Mouse (Mus musculus): Measurements from ENCODE around the gene Ccdc57. TPM values are rescaled to one million over a fixed set of nuclear protein-coding genes. Genes with fewer than 3 reads are reported as not detected.
A peak's percentile ranks its signal among the peaks of the same experiment; 100 is the strongest.
"Not testable (repeated sequence)": the region's sequence is repeated elsewhere in the genome, so short reads cannot be mapped to it uniquely, and the experiment has no call there.

Ccdc57 gene
- polyA plus RNA-seq, 2 experiments: 3.8 to 7.1 TPM

DNA sequence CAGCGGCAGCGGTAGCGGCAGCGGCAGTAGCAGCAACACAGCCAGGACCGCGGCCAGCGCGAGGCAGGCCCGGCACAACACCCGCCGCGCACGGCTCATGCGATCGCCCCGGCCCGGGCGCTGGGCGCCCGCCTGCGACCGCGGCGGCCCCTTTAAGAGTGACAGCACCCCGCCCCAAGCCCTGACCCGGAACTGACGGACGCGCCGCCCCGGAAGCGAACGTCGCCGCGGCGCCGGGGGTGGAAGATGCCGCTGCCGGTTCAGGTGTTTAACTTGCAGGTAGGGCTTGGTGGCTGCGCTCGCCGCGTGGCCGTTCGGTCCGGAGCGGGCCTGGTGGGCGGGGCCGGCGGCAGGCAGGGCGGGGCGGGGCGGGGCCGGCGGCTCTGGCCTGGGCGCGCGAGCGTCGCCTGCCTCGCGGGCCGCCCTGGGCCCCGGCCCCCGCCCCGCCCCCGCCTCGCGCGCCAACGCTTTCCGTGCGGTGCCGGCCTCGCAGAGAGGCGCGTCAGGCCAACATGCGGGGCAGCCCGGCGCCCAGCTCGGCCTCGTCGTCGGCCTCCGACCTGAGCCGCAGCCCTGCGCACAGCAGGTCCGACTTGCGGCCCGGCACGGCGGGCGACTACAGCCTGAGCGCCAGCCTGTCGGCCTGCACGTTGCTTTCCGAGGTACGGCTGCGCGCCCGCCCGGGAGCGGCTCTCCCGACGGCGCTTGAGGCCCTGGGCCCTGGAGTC lies 148.4 kb downstream of the Ccdc57 start, which contains the start of the genes Rfng and Gps1:
TSS of gene Rfng (minus strand) at position 144 of the 728 bp plus-strand sequence.
TSS of gene Gps1 (plus strand) at position 209 of the 728 bp plus-strand sequence.
- H3K9me3 ChIP-seq (ENCODE audit: control insufficient read depth, low read length): no peaks in the 10 kb centered on the region
- 3% methylated on average over 75 of the region's 107 CpGs for WGBS
- H3K27ac ChIP-seq (replicated peaks; ENCODE audit: low read depth, low read length): peak within 1 kb of the TSS; percentile 63
- H3K9ac ChIP-seq (ENCODE audit: low read depth, low read length, severe bottlenecking): peak within 1 kb of the TSS; percentile 90
- ATAC-seq (ENCODE audit: low FRiP score, low read depth) (peak; percentile 88), DNase-seq (ENCODE audit: low spot score) (peak; percentile 74)
- H3K4me1 ChIP-seq (ENCODE audit: control insufficient read depth, insufficient read depth, low read length): peaks cover 14% of the 10 kb centered on the region
- TF ChIP-seq POLR2A (IDR thresholded peaks at IDR 0.05; ENCODE audit: borderline replicate concordance, extremely low read depth, insufficient read depth, insufficient read length): 0 out of 2 replicates have a peak, but pooled peaks have one; percentile 32
- H3K36me3 ChIP-seq (ENCODE audit: control insufficient read depth, insufficient read depth, low read length): peaks cover 51% of the 10 kb centered on the region
- no peaks in the 10 kb centered on the region for H3K27me3 ChIP-seq (ENCODE audit: control insufficient read depth, insufficient read depth, low read length)
- peak within 1 kb of the TSS; percentile 93 for H3K4me2 ChIP-seq (replicated peaks; ENCODE audit: low read depth, low read length, severe bottlenecking)
- peak within 1 kb of the TSS; percentile 89 for H3K4me3 ChIP-seq (replicated peaks; ENCODE audit: low read length)

DNA sequence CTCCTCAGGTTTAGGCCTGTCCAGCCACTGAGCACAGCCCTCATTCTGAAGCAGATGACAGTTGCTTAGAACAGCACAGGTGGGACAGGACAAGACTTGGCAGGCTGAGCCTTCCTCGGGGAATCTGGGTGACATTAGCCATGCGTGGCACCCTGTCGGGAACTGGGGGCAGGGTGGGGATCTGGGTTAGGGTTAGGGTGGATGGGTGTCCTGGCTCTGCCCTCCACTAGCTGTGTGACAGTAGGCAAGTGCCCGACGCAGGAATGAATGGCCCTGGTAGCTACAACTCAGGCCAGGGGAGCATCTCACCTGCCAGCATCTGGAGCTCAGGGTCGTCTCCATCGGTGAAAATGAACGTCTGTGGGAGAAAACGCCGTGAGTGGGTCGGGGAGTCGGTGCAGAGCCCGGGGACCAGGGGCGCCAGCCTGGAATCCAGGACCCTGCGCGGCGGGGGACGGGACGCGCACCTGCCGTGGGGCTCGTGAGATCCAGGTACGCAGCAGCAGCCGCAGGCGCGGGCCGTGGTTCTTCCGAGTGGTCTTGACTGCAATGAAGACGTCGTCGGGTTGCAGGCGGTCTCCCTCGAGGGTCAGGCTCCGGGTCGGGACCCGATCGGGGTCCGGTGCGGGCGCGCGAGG lies 149.1 kb downstream of the Ccdc57 start:
- Histone ChIP-seq H3K4me1 (ENCODE audit: control insufficient read depth, insufficient read depth, low read length) (peaks cover 14% of the 10 kb centered on the region), H3K9ac (ENCODE audit: low read depth, low read length, severe bottlenecking) (peak overlapping the region; percentile 90), H3K9me3 (ENCODE audit: control insufficient read depth, low read length) (no peaks in the 10 kb centered on the region), H3K27me3 (ENCODE audit: control insufficient read depth, insufficient read depth, low read length) (no peaks in the 10 kb centered on the region), H3K36me3 (ENCODE audit: control insufficient read depth, insufficient read depth, low read length) (peaks cover 47% of the 10 kb centered on the region), H3K4me3 (replicated peaks; ENCODE audit: low read length) (peak overlapping the region; percentile 89), H3K4me2 (replicated peaks; ENCODE audit: low read depth, low read length, severe bottlenecking) (peak overlapping the region; percentile 93), H3K27ac (replicated peaks; ENCODE audit: low read depth, low read length) (peak overlapping the region; percentile 63; the same call in 1 of the 2 replicates)
- no peak for TF ChIP-seq POLR2A (IDR thresholded peaks at IDR 0.05; ENCODE audit: borderline replicate concordance, extremely low read depth, insufficient read depth, insufficient read length)
- 8% methylated on average over 36 of the region's 42 CpGs for WGBS
- ATAC-seq (ENCODE audit: low FRiP score, low read depth) (no peak), DNase-seq (ENCODE audit: low spot score) (no peak)

GRCm38 (mm10) chr11:120781361-120781760 lies 151.3 kb downstream of the Ccdc57 start:
- not testable (repeated sequence) for H3K27me3 ChIP-seq (ENCODE audit: control insufficient read depth, insufficient read depth, low read length); H3K27ac ChIP-seq (replicated peaks; ENCODE audit: low read depth, low read length); H3K4me3 ChIP-seq (replicated peaks; ENCODE audit: low read length); DNase-seq (ENCODE audit: low spot score); H3K4me2 ChIP-seq (replicated peaks; ENCODE audit: low read depth, low read length, severe bottlenecking); H3K9ac ChIP-seq (ENCODE audit: low read depth, low read length, severe bottlenecking); H3K9me3 ChIP-seq (ENCODE audit: control insufficient read depth, low read length); ATAC-seq (ENCODE audit: low FRiP score, low read depth)
- WGBS: 97% methylated on average over 6 of the region's 6 CpGs
- H3K36me3 ChIP-seq (ENCODE audit: control insufficient read depth, insufficient read depth, low read length): peaks cover 28% of the 10 kb centered on the region
- peaks cover 14% of the 10 kb centered on the region for H3K4me1 ChIP-seq (ENCODE audit: control insufficient read depth, insufficient read depth, low read length)

- 95% methylated on average over 1 of the region's 1 CpGs for WGBS
- Histone ChIP-seq H3K9ac (ENCODE audit: low read depth, low read length, severe bottlenecking) (no peak overlapping the region), H3K4me2 (replicated peaks; ENCODE audit: low read depth, low read length, severe bottlenecking) (no peak overlapping the region), H3K36me3 (ENCODE audit: control insufficient read depth, insufficient read depth, low read length) (peaks cover 20% of the 10 kb centered on the region), H3K4me3 (replicated peaks; ENCODE audit: low read length) (no peak overlapping the region), H3K4me1 (ENCODE audit: control insufficient read depth, insufficient read depth, low read length) (peaks cover 9% of the 10 kb centered on the region), H3K27ac (replicated peaks; ENCODE audit: low read depth, low read length) (no peak overlapping the region), H3K9me3 (ENCODE audit: control insufficient read depth, low read length) (no peaks in the 10 kb centered on the region), H3K27me3 (ENCODE audit: control insufficient read depth, insufficient read depth, low read length) (no peaks in the 10 kb centered on the region)
- ATAC-seq (ENCODE audit: low FRiP score, low read depth) (no peak), DNase-seq (ENCODE audit: low spot score) (no peak)
- no peak for TF ChIP-seq POLR2A (IDR thresholded peaks at IDR 0.05; ENCODE audit: borderline replicate concordance, extremely low read depth, insufficient read depth, insufficient read length)
Observed at GRCm38 (mm10) chr11:120779876-120780275, 152.8 kb downstream of the Ccdc57 start.

GRCm38 (mm10) chr11:120777123-120777522 lies 155.5 kb downstream of the Ccdc57 start:
- no peak overlapping the region for H3K4me2 ChIP-seq (replicated peaks; ENCODE audit: low read depth, low read length, severe bottlenecking)
- H3K36me3 ChIP-seq (ENCODE audit: control insufficient read depth, insufficient read depth, low read length): peaks cover 17% of the 10 kb centered on the region
- H3K9me3 ChIP-seq (ENCODE audit: control insufficient read depth, low read length): no peaks in the 10 kb centered on the region
- no peak overlapping the region for H3K4me3 ChIP-seq (replicated peaks; ENCODE audit: low read length)
- no peak overlapping the region for H3K27ac ChIP-seq (replicated peaks; ENCODE audit: low read depth, low read length)
- no peak for ATAC-seq (ENCODE audit: low FRiP score, low read depth)
- no peaks in the 10 kb centered on the region for H3K4me1 ChIP-seq (ENCODE audit: control insufficient read depth, insufficient read depth, low read length)
- DNase-seq (ENCODE audit: low spot score): no peak
- 33% methylated on average over 6 of the region's 6 CpGs for WGBS
- no peaks in the 10 kb centered on the region for H3K27me3 ChIP-seq (ENCODE audit: control insufficient read depth, insufficient read depth, low read length)
- TF ChIP-seq POLR2A (IDR thresholded peaks at IDR 0.05; ENCODE audit: borderline replicate concordance, extremely low read depth, insufficient read depth, insufficient read length): no peak
- H3K9ac ChIP-seq (ENCODE audit: low read depth, low read length, severe bottlenecking): no peak overlapping the region

Other genes starting within 250 kb of the Ccdc57 start
- gene Cenpx, start 219.1 kb downstream of the Ccdc57 start, polyA plus RNA-seq (2012; rRNA removed): 101 and 107 TPM in 2 replicates
- 159 and 161 TPM in 2 replicates for gene Cenpx, start 219.1 kb downstream of the Ccdc57 start, polyA plus RNA-seq (2014; fragmentation: Nextera tagmentation; extraction: Ambion mirVana)
- 91.3 and 98.3 TPM in 2 replicates for gene Lrrc45, start 218.9 kb downstream of the Ccdc57 start, polyA plus RNA-seq (2012; rRNA removed)
- gene Lrrc45, start 218.9 kb downstream of the Ccdc57 start, polyA plus RNA-seq (2014; fragmentation: Nextera tagmentation; extraction: Ambion mirVana): 48.1 and 51.7 TPM in 2 replicates
- 90.1 and 95.1 TPM in 2 replicates for gene Rac3, start 211.4 kb downstream of the Ccdc57 start, polyA plus RNA-seq (2012; rRNA removed)
- 14.1 and 18.3 TPM in 2 replicates for gene Rac3, start 211.4 kb downstream of the Ccdc57 start, polyA plus RNA-seq (2014; fragmentation: Nextera tagmentation; extraction: Ambion mirVana)
- gene Dcxr, start 205.6 kb downstream of the Ccdc57 start, polyA plus RNA-seq (2012; rRNA removed): 18.5 and 21.4 TPM in 2 replicates
- gene Dcxr, start 205.6 kb downstream of the Ccdc57 start, polyA plus RNA-seq (2014; fragmentation: Nextera tagmentation; extraction: Ambion mirVana): 21.8 and 26.2 TPM in 2 replicates
- 11.9 and 19.6 TPM in 2 replicates for gene Cbr2, start 200.8 kb downstream of the Ccdc57 start, polyA plus RNA-seq (2012; rRNA removed)
- 7.3 and 10.8 TPM in 2 replicates for gene Cbr2, start 200.8 kb downstream of the Ccdc57 start, polyA plus RNA-seq (2014; fragmentation: Nextera tagmentation; extraction: Ambion mirVana)
- 1.8 and 1.9 TPM in 2 replicates for gene Hmga1b, start 170.1 kb downstream of the Ccdc57 start, polyA plus RNA-seq (2012; rRNA removed)
- 4.2 and 4.5 TPM in 2 replicates for gene Hmga1b, start 170.1 kb downstream of the Ccdc57 start, polyA plus RNA-seq (2014; fragmentation: Nextera tagmentation; extraction: Ambion mirVana)
- 61.0 and 79.7 TPM in 2 replicates for gene Rfng, start 148.7 kb downstream of the Ccdc57 start, polyA plus RNA-seq (2012; rRNA removed)
- gene Rfng, start 148.7 kb downstream of the Ccdc57 start, polyA plus RNA-seq (2014; fragmentation: Nextera tagmentation; extraction: Ambion mirVana): 36.8 and 39.0 TPM in 2 replicates
- 236 and 273 TPM in 2 replicates for gene Gps1, start 148.6 kb downstream of the Ccdc57 start, polyA plus RNA-seq (2012; rRNA removed)
- gene Gps1, start 148.6 kb downstream of the Ccdc57 start, polyA plus RNA-seq (2014; fragmentation: Nextera tagmentation; extraction: Ambion mirVana): 248 and 249 TPM in 2 replicates
- gene Dus1l, start 136.5 kb downstream of the Ccdc57 start, polyA plus RNA-seq (2012; rRNA removed): 55.3 and 55.8 TPM in 2 replicates
- 60.2 and 63.4 TPM in 2 replicates for gene Dus1l, start 136.5 kb downstream of the Ccdc57 start, polyA plus RNA-seq (2014; fragmentation: Nextera tagmentation; extraction: Ambion mirVana)
- gene Fasn, start 108.3 kb downstream of the Ccdc57 start, polyA plus RNA-seq (2012; rRNA removed): 187 and 282 TPM in 2 replicates
- 81.9 and 86.7 TPM in 2 replicates for gene Fasn, start 108.3 kb downstream of the Ccdc57 start, polyA plus RNA-seq (2014; fragmentation: Nextera tagmentation; extraction: Ambion mirVana)
- 69.5 and 111 TPM in 2 replicates for gene Slc16a3, start 15.6 kb upstream of the Ccdc57 start, polyA plus RNA-seq (2012; rRNA removed)
- 36.3 and 36.4 TPM in 2 replicates for gene Slc16a3, start 15.6 kb upstream of the Ccdc57 start, polyA plus RNA-seq (2014; fragmentation: Nextera tagmentation; extraction: Ambion mirVana)
- 140 and 148 TPM in 2 replicates for gene Csnk1d, start 58.5 kb upstream of the Ccdc57 start, polyA plus RNA-seq (2012; rRNA removed)
- 65.8 and 74.9 TPM in 2 replicates for gene Csnk1d, start 58.5 kb upstream of the Ccdc57 start, polyA plus RNA-seq (2014; fragmentation: Nextera tagmentation; extraction: Ambion mirVana)
- 0.36 and 0.69 TPM in 2 replicates for gene Cd7, start 106.5 kb upstream of the Ccdc57 start, polyA plus RNA-seq (2012; rRNA removed)
- 0.19 and 0.21 TPM in 2 replicates for gene Cd7, start 106.5 kb upstream of the Ccdc57 start, polyA plus RNA-seq (2014; fragmentation: Nextera tagmentation; extraction: Ambion mirVana)
- 0.12 TPM in 1 of 2 replicates, not detected in the other for gene Sectm1b, start 130.7 kb upstream of the Ccdc57 start, polyA plus RNA-seq (2012; rRNA removed)
- not detected in 2 replicates for gene Sectm1b, start 130.7 kb upstream of the Ccdc57 start, polyA plus RNA-seq (2014; fragmentation: Nextera tagmentation; extraction: Ambion mirVana)
- 1.0 and 1.2 TPM in 2 replicates for gene Sectm1a, start 148.3 kb upstream of the Ccdc57 start, polyA plus RNA-seq (2012; rRNA removed)
- 0.76 and 1.3 TPM in 2 replicates for gene Sectm1a, start 148.3 kb upstream of the Ccdc57 start, polyA plus RNA-seq (2014; fragmentation: Nextera tagmentation; extraction: Ambion mirVana)
- gene Tex19.2, start 185.8 kb upstream of the Ccdc57 start, polyA plus RNA-seq (2012; rRNA removed): 0.04 TPM in 1 of 2 replicates, not detected in the other
- gene Tex19.2, start 185.8 kb upstream of the Ccdc57 start, polyA plus RNA-seq (2014; fragmentation: Nextera tagmentation; extraction: Ambion mirVana): not detected in 2 replicates
- gene Tex19.1, start 213.3 kb upstream of the Ccdc57 start, polyA plus RNA-seq (2012; rRNA removed): 0.06 and 0.10 TPM in 2 replicates
- gene Tex19.1, start 213.3 kb upstream of the Ccdc57 start, polyA plus RNA-seq (2014; fragmentation: Nextera tagmentation; extraction: Ambion mirVana): not detected in 2 replicates
- 2.1 and 3.1 TPM in 2 replicates for gene Uts2r, start 227.4 kb upstream of the Ccdc57 start, polyA plus RNA-seq (2012; rRNA removed)
- 1.0 and 1.4 TPM in 2 replicates for gene Uts2r, start 227.4 kb upstream of the Ccdc57 start, polyA plus RNA-seq (2014; fragmentation: Nextera tagmentation; extraction: Ambion mirVana)